Mouse (Mus musculus): ENCODE measurements at regions not wholly inside any gene's neighbourhood (a gene's known extent, or its start where the extent isn't known, plus 50 kb on each side); places are given as distances from the start of the nearest gene placed in this dataset.
A peak's percentile ranks its signal among the peaks of the same experiment; 100 is the strongest.

DNA sequence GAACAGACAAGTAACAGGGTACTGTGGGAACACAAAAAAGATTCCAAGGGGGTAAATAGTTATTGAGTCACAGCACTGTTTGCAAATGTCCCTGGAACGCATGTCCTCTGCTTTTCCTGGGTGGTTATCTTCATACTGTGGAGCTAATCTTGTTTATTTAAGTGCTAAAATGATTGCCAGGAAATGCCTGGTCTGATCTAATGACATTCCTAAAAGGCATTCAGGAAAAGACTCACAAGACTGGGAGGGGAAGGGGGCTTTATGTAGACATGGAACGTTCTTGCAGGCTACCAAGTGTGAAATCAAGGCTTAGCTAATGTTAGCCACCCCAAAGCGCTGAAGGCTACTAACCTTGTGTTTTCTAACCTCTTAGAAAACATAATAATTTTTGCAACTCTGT lies 287.0 kb upstream of the Ccdc54 start:
- Histone ChIP-seq H3K27ac (ENCODE audit: low read length) (no peak overlapping the region), H3K9me3 (ENCODE audit: low read length) (no peaks in the 10 kb centered on the region), H3K36me3 (ENCODE audit: insufficient read depth, low read length) (no peaks in the 10 kb centered on the region), H3K9ac (replicated peaks; ENCODE audit: low read depth) (no peak overlapping the region), H3K27me3 (replicated peaks; ENCODE audit: insufficient read depth, low read length) (no peaks in the 10 kb centered on the region), H3K4me3 (ENCODE audit: low read depth, low read length) (no peak overlapping the region), H3K4me2 (replicated peaks; ENCODE audit: low read depth, low read length) (no peak overlapping the region), H3K4me1 (ENCODE audit: insufficient read depth, low read depth, low read length) (no peaks in the 10 kb centered on the region)
- no peak for TF ChIP-seq CTCF (IDR thresholded peaks at IDR 0.05)
- TF ChIP-seq EP300 (IDR thresholded peaks at IDR 0.05): peak; percentile 31; the same call in 1 of the 2 replicates
- peak; percentile 5 for DNase-seq (ENCODE audit: low spot score)
- 27% methylated on average over 3 of the region's 3 CpGs for WGBS
- no peak for ATAC-seq

DNA sequence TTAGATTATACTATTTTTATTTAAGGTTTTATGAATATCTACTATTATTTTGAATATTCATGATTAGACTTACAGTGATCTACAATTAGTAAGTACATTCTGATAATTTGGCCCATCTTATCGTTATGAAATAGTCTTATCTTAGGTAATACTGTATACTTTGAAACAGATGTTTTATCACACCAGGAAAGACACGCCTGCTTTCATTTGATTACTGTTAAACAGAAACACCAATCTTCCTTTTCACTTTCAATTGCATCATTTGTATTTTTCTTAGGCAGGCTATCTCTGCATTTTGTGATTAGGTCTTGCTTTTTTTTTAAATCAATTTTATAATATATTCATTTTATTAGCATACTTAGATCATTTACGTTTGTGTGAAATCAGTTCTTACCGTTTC lies 280.4 kb upstream of the Ccdc54 start:
- Histone ChIP-seq H3K27ac (ENCODE audit: low read length) (no peak overlapping the region), H3K9me3 (ENCODE audit: low read length) (no peaks in the 10 kb centered on the region), H3K27me3 (replicated peaks; ENCODE audit: insufficient read depth, low read length) (no peaks in the 10 kb centered on the region), H3K4me2 (replicated peaks; ENCODE audit: low read depth, low read length) (no peak overlapping the region), H3K4me1 (ENCODE audit: insufficient read depth, low read depth, low read length) (no peaks in the 10 kb centered on the region), H3K36me3 (ENCODE audit: insufficient read depth, low read length) (no peaks in the 10 kb centered on the region), H3K9ac (replicated peaks; ENCODE audit: low read depth) (no peak overlapping the region), H3K4me3 (ENCODE audit: low read depth, low read length) (no peak overlapping the region)
- TF ChIP-seq CTCF (IDR thresholded peaks at IDR 0.05) (no peak), EP300 (IDR thresholded peaks at IDR 0.05) (no peak)
- ATAC-seq: no peak
- 76% methylated on average over 4 of the region's 4 CpGs for WGBS
- DNase-seq (ENCODE audit: low spot score): no peak

DNA sequence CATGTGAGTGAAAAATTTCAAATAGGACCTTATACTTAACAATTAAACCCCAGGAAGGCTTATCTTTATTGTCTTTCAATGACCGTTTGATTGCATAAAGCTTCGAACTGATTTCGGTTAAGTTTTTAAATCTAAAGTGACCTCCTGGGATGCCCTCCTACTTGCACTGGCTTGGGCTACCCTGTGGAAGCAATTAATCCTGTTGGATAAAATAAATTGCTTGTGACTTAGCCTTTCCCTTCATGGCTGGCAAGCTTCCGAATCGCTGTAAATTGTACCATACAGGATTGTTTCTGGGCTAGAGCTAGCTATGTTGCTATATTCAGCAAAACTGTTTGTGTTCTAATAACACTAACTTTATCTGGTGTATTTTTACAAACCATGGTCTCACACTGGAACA lies 272.6 kb upstream of the Ccdc54 start:
- ATAC-seq: no peak
- DNase-seq (ENCODE audit: low spot score): no peak
- Histone ChIP-seq H3K36me3 (ENCODE audit: insufficient read depth, low read length) (no peaks in the 10 kb centered on the region), H3K9ac (replicated peaks; ENCODE audit: low read depth) (no peak overlapping the region), H3K27me3 (replicated peaks; ENCODE audit: insufficient read depth, low read length) (no peaks in the 10 kb centered on the region), H3K9me3 (ENCODE audit: low read length) (no peaks in the 10 kb centered on the region), H3K4me2 (replicated peaks; ENCODE audit: low read depth, low read length) (no peak overlapping the region), H3K4me3 (ENCODE audit: low read depth, low read length) (no peak overlapping the region), H3K27ac (ENCODE audit: low read length) (no peak overlapping the region), H3K4me1 (ENCODE audit: insufficient read depth, low read depth, low read length) (no peaks in the 10 kb centered on the region)
- TF ChIP-seq EP300 (IDR thresholded peaks at IDR 0.05): no peak
- no peak for TF ChIP-seq CTCF (IDR thresholded peaks at IDR 0.05)
- 74% methylated on average over 5 of the region's 5 CpGs for WGBS

GRCm38 (mm10) chr16:50859513-50859912 lies 268.6 kb upstream of the Ccdc54 start:
- H3K4me3 ChIP-seq (ENCODE audit: low read depth, low read length): no peak overlapping the region
- ATAC-seq (no peak), DNase-seq (ENCODE audit: low spot score) (no peak)
- TF ChIP-seq CTCF (IDR thresholded peaks at IDR 0.05) (no peak), EP300 (IDR thresholded peaks at IDR 0.05) (no peak)
- no peaks in the 10 kb centered on the region for H3K36me3 ChIP-seq (ENCODE audit: insufficient read depth, low read length)
- no peak overlapping the region for H3K27ac ChIP-seq (ENCODE audit: low read length)
- no peaks in the 10 kb centered on the region for H3K9me3 ChIP-seq (ENCODE audit: low read length)
- no peaks in the 10 kb centered on the region for H3K4me1 ChIP-seq (ENCODE audit: insufficient read depth, low read depth, low read length)
- no peaks in the 10 kb centered on the region for H3K27me3 ChIP-seq (replicated peaks; ENCODE audit: insufficient read depth, low read length)
- H3K9ac ChIP-seq (replicated peaks; ENCODE audit: low read depth): no peak overlapping the region
- WGBS: 67% methylated on average over 1 of the region's 1 CpGs
- H3K4me2 ChIP-seq (replicated peaks; ENCODE audit: low read depth, low read length): no peak overlapping the region

- WGBS: 78% methylated on average over 5 of the region's 5 CpGs
- Histone ChIP-seq H3K9me3 (ENCODE audit: low read length) (no peaks in the 10 kb centered on the region), H3K4me2 (replicated peaks; ENCODE audit: low read depth, low read length) (no peak overlapping the region), H3K36me3 (ENCODE audit: insufficient read depth, low read length) (no peaks in the 10 kb centered on the region), H3K27ac (ENCODE audit: low read length) (no peak overlapping the region), H3K27me3 (replicated peaks; ENCODE audit: insufficient read depth, low read length) (no peaks in the 10 kb centered on the region), H3K4me3 (ENCODE audit: low read depth, low read length) (no peak overlapping the region), H3K9ac (replicated peaks; ENCODE audit: low read depth) (no peak overlapping the region), H3K4me1 (ENCODE audit: insufficient read depth, low read depth, low read length) (no peaks in the 10 kb centered on the region)
- DNase-seq (ENCODE audit: low spot score) (no peak), ATAC-seq (no peak)
- TF ChIP-seq EP300 (IDR thresholded peaks at IDR 0.05): no peak
- no peak for TF ChIP-seq CTCF (IDR thresholded peaks at IDR 0.05)
Measured at GRCm38 (mm10) chr16:50852081-50852480, 261.1 kb upstream of the Ccdc54 start.

DNA sequence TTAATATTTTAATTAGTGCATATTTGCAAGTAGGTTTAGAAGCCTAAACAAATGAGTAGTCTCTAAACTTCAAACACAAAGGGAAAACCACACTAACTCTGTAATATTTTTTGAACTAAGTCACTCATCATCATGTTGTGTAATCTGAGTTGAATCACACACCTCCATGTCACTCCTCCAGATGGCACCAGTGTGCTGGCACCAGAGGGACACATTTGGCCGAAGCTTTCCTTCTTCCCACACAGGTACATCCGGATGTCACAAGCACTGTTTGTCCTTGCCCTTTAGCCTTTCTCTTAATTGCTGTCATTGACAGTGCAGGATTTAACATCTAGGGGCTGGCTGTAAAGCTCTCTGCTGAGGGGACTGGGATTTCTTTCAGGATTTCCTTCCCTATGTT lies 256.7 kb upstream of the Ccdc54 start:
- DNase-seq (ENCODE audit: low spot score): no peak

GRCm38 (mm10) chr16:50846505-50846904 lies 255.6 kb upstream of the Ccdc54 start:
- Histone ChIP-seq H3K9me3 (ENCODE audit: low read length) (no peaks in the 10 kb centered on the region), H3K4me3 (ENCODE audit: low read depth, low read length) (no peak overlapping the region), H3K27me3 (replicated peaks; ENCODE audit: insufficient read depth, low read length) (no peaks in the 10 kb centered on the region), H3K27ac (ENCODE audit: low read length) (no peak overlapping the region), H3K4me2 (replicated peaks; ENCODE audit: low read depth, low read length) (no peak overlapping the region), H3K36me3 (ENCODE audit: insufficient read depth, low read length) (no peaks in the 10 kb centered on the region), H3K9ac (replicated peaks; ENCODE audit: low read depth) (no peak overlapping the region), H3K4me1 (ENCODE audit: insufficient read depth, low read depth, low read length) (no peaks in the 10 kb centered on the region)
- ATAC-seq (no peak), DNase-seq (ENCODE audit: low spot score) (no peak)
- TF ChIP-seq CTCF (IDR thresholded peaks at IDR 0.05): no peak
- no peak for TF ChIP-seq EP300 (IDR thresholded peaks at IDR 0.05)
- 59% methylated on average over 4 of the region's 4 CpGs for WGBS

More for the DNA sequence above, 256.7 kb upstream of the Ccdc54 start:
- Histone ChIP-seq H3K27ac (ENCODE audit: low read length) (no peak overlapping the region), H3K4me3 (ENCODE audit: low read depth, low read length) (no peak overlapping the region), H3K4me2 (replicated peaks; ENCODE audit: low read depth, low read length) (no peak overlapping the region), H3K4me1 (ENCODE audit: insufficient read depth, low read depth, low read length) (no peaks in the 10 kb centered on the region), H3K27me3 (replicated peaks; ENCODE audit: insufficient read depth, low read length) (no peaks in the 10 kb centered on the region), H3K9ac (replicated peaks; ENCODE audit: low read depth) (no peak overlapping the region), H3K9me3 (ENCODE audit: low read length) (no peaks in the 10 kb centered on the region), H3K36me3 (ENCODE audit: insufficient read depth, low read length) (no peaks in the 10 kb centered on the region)
- 16% methylated on average over 2 of the region's 2 CpGs for WGBS
- ATAC-seq: no peak
- TF ChIP-seq CTCF (IDR thresholded peaks at IDR 0.05) (peak; percentile 39; the same call in 1 of the 2 replicates), EP300 (IDR thresholded peaks at IDR 0.05) (no peak)
